Mouse (Mus musculus): ENCODE results near the gene Pdcl2. TPM values are rescaled to one million over a fixed set of nuclear protein-coding genes. Genes with fewer than 3 reads are reported as not detected.

Pdcl2 gene
- polyA plus RNA-seq, 1 experiment from 2014 or later = not detected

GRCm38 (mm10) chr5:76288256-76288655 is 42.7 kb downstream of the Pdcl2 start:
- Histone ChIP-seq H3K27me3 (ENCODE audit: control insufficient read depth, insufficient read depth, low read length) (no peaks in the 10 kb centered on the region), H3K4me1 (ENCODE audit: control insufficient read depth, insufficient read depth, low read length) (no peaks in the 10 kb centered on the region), H3K4me2 (ENCODE audit: low read depth, severe bottlenecking) (no peak overlapping the region), H3K27ac (replicated peaks; ENCODE audit: low read depth, low read length) (no peak overlapping the region), H3K4me3 (ENCODE audit: low read depth, low read length) (no peak overlapping the region), H3K36me3 (ENCODE audit: control insufficient read depth, insufficient read depth, low read length) (no peaks in the 10 kb centered on the region), H3K9me3 (ENCODE audit: control insufficient read depth, low read length) (no peaks in the 10 kb centered on the region), H3K9ac (ENCODE audit: low read length) (no peak overlapping the region)
- 90% methylated on average over 3 of the region's 3 CpGs for WGBS
- ATAC-seq (ENCODE audit: insufficient number of reproducible peaks, low FRiP score, low TSS enrichment, low read depth) (no peak), DNase-seq (ENCODE audit: low spot score) (no peak)

GRCm38 (mm10) chr5:76287062-76287461 is 43.9 kb downstream of the Pdcl2 start:
- no peaks in the 10 kb centered on the region for H3K27me3 ChIP-seq (ENCODE audit: control insufficient read depth, insufficient read depth, low read length)

GRCm38 (mm10) chr5:76285699-76286098 is 45.3 kb downstream of the Pdcl2 start:
- Histone ChIP-seq H3K36me3 (ENCODE audit: control insufficient read depth, insufficient read depth, low read length) (no peaks in the 10 kb centered on the region), H3K9me3 (ENCODE audit: control insufficient read depth, low read length) (no peaks in the 10 kb centered on the region), H3K27me3 (ENCODE audit: control insufficient read depth, insufficient read depth, low read length) (no peaks in the 10 kb centered on the region), H3K4me2 (ENCODE audit: low read depth, severe bottlenecking) (no peak overlapping the region), H3K27ac (replicated peaks; ENCODE audit: low read depth, low read length) (no peak overlapping the region), H3K4me1 (ENCODE audit: control insufficient read depth, insufficient read depth, low read length) (peaks cover under 1% of the 10 kb centered on the region; the same call in 1 of the 2 replicates), H3K9ac (ENCODE audit: low read length) (no peak overlapping the region), H3K4me3 (ENCODE audit: low read depth, low read length) (no peak overlapping the region)
- ATAC-seq (ENCODE audit: insufficient number of reproducible peaks, low FRiP score, low TSS enrichment, low read depth) (no peak), DNase-seq (ENCODE audit: low spot score) (no peak)
- whole genome bisulfite sequencing = 67% methylated on average over 4 of the region's 4 CpGs

More at GRCm38 (mm10) chr5:76287062-76287461, 43.9 kb downstream of the Pdcl2 start:
- no peak overlapping the region for H3K4me2 ChIP-seq (ENCODE audit: low read depth, severe bottlenecking)
- H3K36me3 ChIP-seq (ENCODE audit: control insufficient read depth, insufficient read depth, low read length) = no peaks in the 10 kb centered on the region
- H3K9me3 ChIP-seq (ENCODE audit: control insufficient read depth, low read length) = no peaks in the 10 kb centered on the region
- no peak overlapping the region for H3K4me3 ChIP-seq (ENCODE audit: low read depth, low read length)
- no peak overlapping the region for H3K9ac ChIP-seq (ENCODE audit: low read length)
- WGBS = 79% methylated on average over 5 of the region's 5 CpGs
- no peak for ATAC-seq (ENCODE audit: insufficient number of reproducible peaks, low FRiP score, low TSS enrichment, low read depth)
- H3K4me1 ChIP-seq (ENCODE audit: control insufficient read depth, insufficient read depth, low read length) = no peaks in the 10 kb centered on the region
- no peak overlapping the region for H3K27ac ChIP-seq (replicated peaks; ENCODE audit: low read depth, low read length)
- DNase-seq (ENCODE audit: low spot score) = no peak

- no peak overlapping the region for H3K9ac ChIP-seq (ENCODE audit: low read length)
- no peaks in the 10 kb centered on the region for H3K27me3 ChIP-seq (ENCODE audit: control insufficient read depth, insufficient read depth, low read length)
- DNase-seq (ENCODE audit: low spot score) (no peak), ATAC-seq (ENCODE audit: insufficient number of reproducible peaks, low FRiP score, low TSS enrichment, low read depth) (no peak)
- no peak overlapping the region for H3K4me2 ChIP-seq (ENCODE audit: low read depth, severe bottlenecking)
- no peak overlapping the region for H3K27ac ChIP-seq (replicated peaks; ENCODE audit: low read depth, low read length)
- 88% methylated on average over 1 of the region's 1 CpGs for WGBS
- no peak overlapping the region for H3K4me3 ChIP-seq (ENCODE audit: low read depth, low read length)
- H3K4me1 ChIP-seq (ENCODE audit: control insufficient read depth, insufficient read depth, low read length) = peaks cover 4% of the 10 kb centered on the region; the same call in 1 of the 2 replicates
- no peaks in the 10 kb centered on the region for H3K36me3 ChIP-seq (ENCODE audit: control insufficient read depth, insufficient read depth, low read length)
- H3K9me3 ChIP-seq (ENCODE audit: control insufficient read depth, low read length) = no peaks in the 10 kb centered on the region
Observed at GRCm38 (mm10) chr5:76283890-76284289, 47.1 kb downstream of the Pdcl2 start.

- DNase-seq (ENCODE audit: low spot score) (no peak), ATAC-seq (ENCODE audit: insufficient number of reproducible peaks, low FRiP score, low TSS enrichment, low read depth) (no peak)
- Histone ChIP-seq H3K36me3 (ENCODE audit: control insufficient read depth, insufficient read depth, low read length) (no peaks in the 10 kb centered on the region), H3K4me1 (ENCODE audit: control insufficient read depth, insufficient read depth, low read length) (no peaks in the 10 kb centered on the region), H3K9ac (ENCODE audit: low read length) (no peak overlapping the region), H3K27me3 (ENCODE audit: control insufficient read depth, insufficient read depth, low read length) (no peaks in the 10 kb centered on the region), H3K4me2 (ENCODE audit: low read depth, severe bottlenecking) (no peak overlapping the region), H3K9me3 (ENCODE audit: control insufficient read depth, low read length) (no peaks in the 10 kb centered on the region), H3K4me3 (ENCODE audit: low read depth, low read length) (no peak overlapping the region), H3K27ac (replicated peaks; ENCODE audit: low read depth, low read length) (no peak overlapping the region)
- 91% methylated on average over 4 of the region's 4 CpGs for WGBS
Observed at GRCm38 (mm10) chr5:76274977-76275376, 56.0 kb downstream of the Pdcl2 start.

Other genes starting within 250 kb of the Pdcl2 start
- 21.5 and 21.8 TPM in 2 replicates for gene Srd5a3, start 190.9 kb downstream of the Pdcl2 start, polyA plus RNA-seq (2014; fragmentation: Nextera tagmentation; extraction: Ambion mirVana)
- 98.6 and 103 TPM in 2 replicates for gene Tmem165, start 147.3 kb downstream of the Pdcl2 start, polyA plus RNA-seq (2014; fragmentation: Nextera tagmentation; extraction: Ambion mirVana)
- gene Clock, start 26.4 kb downstream of the Pdcl2 start, polyA plus RNA-seq (2014; fragmentation: Nextera tagmentation; extraction: Ambion mirVana) = 13.0 and 13.2 TPM in 2 replicates
- gene Nmu, start 32.6 kb upstream of the Pdcl2 start, polyA plus RNA-seq (2014; fragmentation: Nextera tagmentation; extraction: Ambion mirVana) = 0.49 TPM in 1 of 2 replicates, not detected in the other
- not detected in 2 replicates for gene Gm7271, start 152.9 kb upstream of the Pdcl2 start, polyA plus RNA-seq (2014; fragmentation: Nextera tagmentation; extraction: Ambion mirVana)
- 44.9 and 45.3 TPM in 2 replicates for gene Exoc1, start 198.2 kb upstream of the Pdcl2 start, polyA plus RNA-seq (2014; fragmentation: Nextera tagmentation; extraction: Ambion mirVana)